Mouse (Mus musculus) small intestine, adult 2 months (tissue): ENCODE results near the gene Lims1. TPM values are rescaled to one million over a fixed set of nuclear protein-coding genes. Genes with fewer than 3 reads are reported as not detected.

ENCODE experiments used
- H3K27ac ChIP-seq: fragments of 200-500 bp; 2 replicates; pipeline ENCODE4 v1.5.1; 2012; ENCODE audit warnings: low read depth, low read length, control low read depth, inconsistent platforms; ENCODE audit not compliant: insufficient read depth
- H3K27me3 ChIP-seq: fragments of 200-500 bp; 2 replicates; pipeline ENCODE4 v1.6.1; 2012; ENCODE audit warnings: mild to moderate bottlenecking, moderate library complexity, low read length, inconsistent platforms; ENCODE audit not compliant: control insufficient read depth, insufficient read depth
- H3K36me3 ChIP-seq: fragments of 200-500 bp; 2 replicates; pipeline ENCODE4 v1.6.1; 2012; ENCODE audit warnings: mild to moderate bottlenecking, low read length, control low read depth, inconsistent platforms; ENCODE audit not compliant: control insufficient read depth, insufficient read depth
- H3K4me1 ChIP-seq: fragments of 200-500 bp; 2 replicates; pipeline ENCODE4 v1.6.1; 2012; ENCODE audit warnings: low read length, inconsistent platforms, mixed read lengths; ENCODE audit not compliant: control insufficient read depth, insufficient read depth, insufficient read length
- H3K4me3 ChIP-seq: fragments of 200-500 bp; 2 replicates; pipeline ENCODE4 v1.5.1; 2012; ENCODE audit warnings: low read depth, mild to moderate bottlenecking, control low read depth, inconsistent platforms, low read length, moderate library complexity
- CTCF ChIP-seq: fragments of 200-500 bp; IDR thresholded peaks from 2 replicates; pipeline ENCODE4 v1.5.1; 2012; ENCODE audit warnings: low read depth, mild to moderate bottlenecking, control low read depth, inconsistent platforms, low read length, moderate library complexity, mixed read lengths; ENCODE audit not compliant: insufficient replicate concordance, insufficient read length; ENCODE audit errors: extremely low read depth
- POLR2A ChIP-seq: fragments of 200-500 bp; IDR thresholded peaks from 2 replicates; pipeline ENCODE4 v1.6.1; 2012; ENCODE audit warnings: low read depth, mild to moderate bottlenecking, control low read depth, inconsistent platforms, low read length, moderate library complexity
- WGBS: fragments of 180-500 bp; shearing (Covaris S2); methylation state at CpG from one replicate; pipeline ENCODE4 v1.1.7; 2018; 5-methylcytosine and 5-hydroxymethylcytosine counted together
- polyA plus RNA-seq: library from polyadenylated mRNA; depleted of rRNA; stranded (reverse); fragments of >200 nt; gene quantifications from 2 replicates; pipeline ENCODE4 v1.2.3, GENCODE M21; 2012

The Lims1 gene
- polyA plus RNA-seq, 1 experiment: 3.5 TPM

DNA sequence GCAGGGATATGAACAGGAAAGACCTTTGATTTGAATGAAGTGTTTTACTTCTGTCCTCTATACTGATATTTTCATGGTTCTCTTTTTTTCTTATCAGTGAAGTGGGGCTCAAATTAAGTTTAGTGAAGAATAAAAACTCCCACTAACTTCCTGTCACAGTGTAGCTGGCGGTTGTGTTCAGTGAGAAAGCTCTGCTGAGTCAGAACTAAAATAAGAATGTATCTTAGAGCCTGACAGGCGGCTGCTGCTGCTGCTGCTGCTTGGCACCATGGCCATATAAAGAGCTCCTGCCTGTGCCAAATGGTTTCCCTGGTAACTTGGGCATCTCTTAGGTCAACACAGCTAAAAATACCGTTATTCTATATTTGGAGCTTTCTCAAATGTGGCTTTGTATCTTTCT lies 60.0 kb downstream of the Lims1 start:
- H3K27me3 ChIP-seq: no peaks in the 10 kb centered on the region
- no peaks in the 10 kb centered on the region for H3K36me3 ChIP-seq
- TF ChIP-seq CTCF (no peak), POLR2A (no peak)
- 53% methylated on average over 3 of the region's 3 CpGs for WGBS
- H3K4me3 ChIP-seq: no peak overlapping the region
- peaks cover 4% of the 10 kb centered on the region for H3K4me1 ChIP-seq
- H3K27ac ChIP-seq: no peak overlapping the region

DNA sequence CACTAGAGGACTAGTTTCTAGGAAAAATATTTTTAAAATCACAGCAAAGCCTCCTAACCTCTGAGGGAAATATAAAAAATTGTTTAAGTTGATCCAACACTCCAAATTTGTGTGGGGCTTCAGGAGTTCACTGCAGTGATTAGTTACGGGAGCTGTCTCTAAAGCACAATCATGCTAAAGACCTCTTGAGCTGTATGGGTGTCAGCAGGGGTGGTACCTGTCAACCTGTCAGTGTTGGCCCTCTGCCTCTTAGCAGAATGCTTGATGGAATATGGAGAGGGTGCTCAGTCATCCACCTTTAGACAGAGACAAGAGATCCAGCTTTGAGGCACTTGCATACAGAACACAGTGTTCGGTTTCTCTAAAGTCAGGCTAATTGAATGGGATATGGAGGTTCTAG lies 60.5 kb downstream of the Lims1 start:
- 91% methylated on average over 2 of the region's 2 CpGs for WGBS
- Histone ChIP-seq H3K4me1 (peaks cover 4% of the 10 kb centered on the region), H3K36me3 (no peaks in the 10 kb centered on the region), H3K27me3 (no peaks in the 10 kb centered on the region), H3K4me3 (no peak overlapping the region), H3K27ac (peak overlapping the region; percentile 31; the same call in 1 of the 2 replicates)
- no peak for TF ChIP-seq CTCF
- no peak for TF ChIP-seq POLR2A

DNA sequence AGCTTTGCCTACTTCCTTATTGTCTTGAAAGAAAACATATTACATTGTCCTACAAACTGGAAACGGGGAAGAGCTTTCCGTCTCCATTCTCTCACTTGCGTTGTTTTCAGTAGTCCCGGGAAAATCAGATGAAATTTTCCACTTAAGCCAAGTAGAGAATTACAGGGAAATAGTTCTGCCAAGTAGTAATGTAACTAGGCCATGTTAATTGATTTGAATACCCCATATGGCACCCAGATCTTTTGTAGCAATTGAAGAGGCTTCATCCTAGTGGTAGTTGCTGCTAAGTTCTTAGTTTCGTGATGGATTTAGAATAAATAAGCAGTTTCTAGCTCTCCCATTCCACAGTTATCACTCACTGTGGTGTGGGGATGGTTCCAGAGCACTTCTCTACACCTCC lies 62.4 kb downstream of the Lims1 start:
- no peaks in the 10 kb centered on the region for H3K36me3 ChIP-seq
- no peak overlapping the region for H3K27ac ChIP-seq
- H3K27me3 ChIP-seq: no peaks in the 10 kb centered on the region
- no peak overlapping the region for H3K4me3 ChIP-seq
- WGBS: 78% methylated on average over 5 of the region's 5 CpGs
- no peak for TF ChIP-seq CTCF
- peaks cover 2% of the 10 kb centered on the region for H3K4me1 ChIP-seq

DNA sequence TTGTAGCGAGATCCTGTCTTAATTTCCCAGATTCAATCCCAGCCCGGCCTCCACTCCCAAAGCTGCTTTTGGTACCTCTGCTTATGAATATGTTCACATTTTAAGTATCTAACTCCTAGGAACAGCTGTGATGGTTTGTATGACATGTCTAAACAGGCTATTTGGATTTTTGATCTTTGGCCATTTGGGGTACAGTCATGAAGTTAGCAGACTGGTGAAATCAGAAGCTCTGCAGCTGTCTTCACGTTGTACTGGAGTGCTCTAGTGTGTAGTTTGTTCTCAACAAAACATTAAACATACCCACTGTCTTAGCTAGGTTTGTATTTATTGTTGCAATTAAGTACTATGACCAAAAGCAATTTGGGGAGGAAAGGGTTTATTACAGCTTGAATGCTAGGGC lies 63.7 kb downstream of the Lims1 start:
- Histone ChIP-seq H3K27ac (no peak overlapping the region), H3K27me3 (no peaks in the 10 kb centered on the region), H3K4me3 (no peak overlapping the region), H3K4me1 (peaks cover 2% of the 10 kb centered on the region), H3K36me3 (no peaks in the 10 kb centered on the region)
- TF ChIP-seq POLR2A (no peak), CTCF (no peak)
- WGBS: 90% methylated on average over 3 of the region's 3 CpGs

DNA sequence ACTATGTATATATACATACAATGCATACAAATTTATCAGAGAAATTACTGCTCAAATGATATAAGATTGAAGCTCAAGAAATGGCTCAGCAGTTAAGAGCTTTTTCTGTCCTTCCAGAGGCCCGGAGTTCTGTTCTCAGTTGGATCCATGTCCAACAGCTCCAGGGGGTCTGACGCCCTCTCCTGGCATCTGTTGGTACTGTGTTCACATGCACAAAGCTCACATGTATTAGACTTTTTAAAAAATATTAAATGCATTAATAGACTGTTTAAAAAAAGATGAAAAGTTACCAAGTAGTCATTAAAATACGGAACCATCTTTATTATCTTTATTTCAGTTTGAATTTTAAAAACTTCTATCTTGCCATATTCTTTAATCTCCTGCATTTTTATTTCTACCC lies 65.4 kb downstream of the Lims1 start:
- Histone ChIP-seq H3K27me3 (no peaks in the 10 kb centered on the region), H3K4me3 (no peak overlapping the region), H3K36me3 (no peaks in the 10 kb centered on the region), H3K27ac (no peak overlapping the region), H3K4me1 (peaks cover 11% of the 10 kb centered on the region; the same call in 1 of the 2 replicates)
- WGBS: 83% methylated on average over 3 of the region's 3 CpGs
- no peak for TF ChIP-seq POLR2A
- TF ChIP-seq CTCF: peak; percentile 23; the same call in 1 of the 2 replicates

DNA sequence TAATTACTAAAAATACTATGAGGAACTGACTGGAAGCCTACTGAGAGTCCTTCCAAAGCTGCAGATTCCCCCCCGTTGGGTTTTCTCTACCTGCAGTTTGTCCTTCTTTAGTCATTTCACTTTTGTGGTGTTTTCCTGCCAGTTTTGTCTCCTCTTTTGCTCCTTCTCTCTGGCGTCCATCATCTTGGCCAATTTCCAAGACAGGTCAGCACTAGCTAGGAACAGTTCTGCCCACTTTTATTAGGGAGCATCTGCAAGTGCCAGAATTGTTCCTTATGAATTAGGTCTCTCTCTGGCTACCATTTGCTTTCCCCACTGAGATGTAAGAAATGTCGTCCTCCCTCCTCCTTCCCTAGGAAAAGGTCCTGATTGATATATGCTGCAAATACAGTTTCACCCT lies 65.9 kb downstream of the Lims1 start:
- H3K36me3 ChIP-seq: no peaks in the 10 kb centered on the region
- 66% methylated on average over 3 of the region's 3 CpGs for WGBS
- no peaks in the 10 kb centered on the region for H3K27me3 ChIP-seq
- peaks cover 11% of the 10 kb centered on the region; the same call in 1 of the 2 replicates for H3K4me1 ChIP-seq
- no peak for TF ChIP-seq CTCF
- TF ChIP-seq POLR2A: no peak
- no peak overlapping the region for H3K4me3 ChIP-seq
- H3K27ac ChIP-seq: no peak overlapping the region

DNA sequence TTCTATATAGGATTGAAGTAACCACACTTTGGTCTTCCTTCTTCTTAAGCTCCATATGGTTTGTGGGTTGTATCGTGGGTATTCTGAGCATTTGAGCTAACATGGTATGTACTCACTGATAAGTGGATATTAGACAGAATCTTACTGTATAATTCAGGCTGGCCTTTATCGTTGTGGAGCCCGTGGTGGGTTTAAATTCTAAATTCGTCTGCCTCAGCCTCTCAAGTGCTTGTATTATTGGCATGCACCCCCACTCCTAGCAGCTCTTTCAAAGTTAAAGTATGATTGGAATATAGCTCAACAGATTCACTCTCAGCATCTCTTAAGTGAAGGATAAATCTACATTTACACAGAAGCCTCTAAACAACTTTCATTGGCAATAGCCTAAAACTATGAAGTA lies 69.2 kb downstream of the Lims1 start:
- no peak for TF ChIP-seq POLR2A
- TF ChIP-seq CTCF: no peak
- no peak overlapping the region for H3K27ac ChIP-seq
- no peak overlapping the region for H3K4me3 ChIP-seq
- H3K27me3 ChIP-seq: no peaks in the 10 kb centered on the region
- H3K36me3 ChIP-seq: no peaks in the 10 kb centered on the region
- H3K4me1 ChIP-seq: peaks cover 13% of the 10 kb centered on the region; the same call in 1 of the 2 replicates
- 74% methylated on average over 4 of the region's 4 CpGs for WGBS

DNA sequence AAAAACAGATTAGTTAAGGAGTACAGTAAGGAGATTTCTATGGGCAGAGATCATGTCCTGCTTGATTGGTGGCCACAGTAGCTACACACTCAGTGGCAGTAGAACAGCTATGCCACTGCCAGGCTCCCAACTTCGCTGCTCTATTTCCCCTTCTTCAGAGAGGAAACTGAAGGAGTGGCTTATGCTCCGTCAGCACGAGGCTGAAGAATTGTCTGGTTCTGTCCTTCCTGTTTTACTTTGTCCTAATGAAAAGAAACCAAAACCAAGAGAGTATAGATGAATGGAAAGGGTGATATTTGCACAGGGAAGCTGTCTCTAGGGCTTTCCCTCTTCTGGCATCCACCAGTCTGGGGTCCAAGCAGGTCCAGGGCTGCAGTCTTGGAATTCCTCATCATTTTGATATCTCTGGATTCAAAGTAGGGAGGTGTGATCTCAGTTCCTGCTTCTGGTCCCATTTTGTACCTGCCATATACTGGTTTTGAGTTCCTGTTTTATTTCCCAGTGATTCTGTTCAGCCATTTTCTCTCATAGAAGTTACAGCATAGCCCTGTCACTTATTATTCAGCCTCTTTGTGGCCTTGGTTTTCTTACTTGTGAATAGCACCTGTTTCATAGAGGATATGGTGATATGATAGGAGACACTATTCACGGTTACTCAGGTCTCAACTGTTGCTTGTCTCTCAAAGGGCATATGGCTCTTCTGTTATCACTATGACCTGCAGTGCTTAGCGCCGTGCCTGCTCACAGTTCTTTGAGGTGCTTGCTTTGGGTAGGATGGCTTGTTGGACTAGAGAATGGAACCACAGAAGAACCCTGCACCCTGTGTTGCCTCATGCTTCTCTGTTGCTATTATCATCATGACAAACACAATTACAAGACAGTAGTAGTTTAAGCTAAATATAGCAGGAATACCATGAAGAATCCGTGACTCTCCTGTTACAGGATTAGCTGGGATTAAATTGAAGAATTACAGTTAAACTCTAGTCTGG lies 70.1 kb downstream of the Lims1 start:
- Histone ChIP-seq H3K4me3 (no peak overlapping the region), H3K27ac (peak overlapping the region; percentile 78), H3K4me1 (peaks cover 13% of the 10 kb centered on the region; the same call in 1 of the 2 replicates), H3K27me3 (no peaks in the 10 kb centered on the region), H3K36me3 (no peaks in the 10 kb centered on the region)
- WGBS: 51% methylated on average over 7 of the region's 7 CpGs
- no peak for TF ChIP-seq POLR2A
- TF ChIP-seq CTCF: no peak
